Mouse (Mus musculus) lung, embryonic 16.5 days (tissue): ENCODE measurements around the gene Ddx59. TPM values are rescaled to one million over a fixed set of nuclear protein-coding genes. Genes with fewer than 3 reads are reported as not detected.

Experiments
- ATAC-seq: fragments of 200-750 bp; cut with Nextera tagmentation; 2 replicates; pipeline ENCODE4 v1.8.0; 2017; ENCODE audit warnings: low read depth, mild to moderate bottlenecking, moderate library complexity
- H3K27ac ChIP-seq: fragments of 300-500 bp; sonication (generic); 2 replicates; pipeline ENCODE4 v1.5.1; 2014; ENCODE audit warnings: mild to moderate bottlenecking, control low read depth, low read length
- H3K27me3 ChIP-seq: fragments of 300-500 bp; sonication (generic); 2 replicates; pipeline ENCODE4 v1.6.1; 2014; ENCODE audit warnings: low read depth, low read length, mixed read lengths; ENCODE audit not compliant: control insufficient read depth, insufficient read depth
- H3K36me3 ChIP-seq: fragments of 300-500 bp; sonication (generic); 2 replicates; pipeline ENCODE4 v1.6.1; 2014; ENCODE audit warnings: low read length; ENCODE audit not compliant: control insufficient read depth, insufficient read depth
- H3K4me1 ChIP-seq: fragments of 300-500 bp; sonication (generic); replicated peaks from 2 replicates; pipeline ENCODE4 v1.6.1; 2014; ENCODE audit warnings: low read length, mixed read lengths; ENCODE audit not compliant: control insufficient read depth, insufficient read depth
- H3K4me2 ChIP-seq: fragments of 300-500 bp; sonication (generic); 2 replicates; pipeline ENCODE4 v1.6.1; 2014; ENCODE audit warnings: low read depth, low read length, control low read depth
- H3K4me3 ChIP-seq: fragments of 300-500 bp; sonication (generic); 2 replicates; pipeline ENCODE4 v1.5.1; 2014; ENCODE audit warnings: mild to moderate bottlenecking, low read length, control low read depth
- H3K9ac ChIP-seq: fragments of 300-500 bp; sonication (generic); 2 replicates; pipeline ENCODE4 v1.6.1; 2014; ENCODE audit warnings: low read length, control low read depth
- H3K9me3 ChIP-seq: fragments of 300-500 bp; sonication (generic); 2 replicates; pipeline ENCODE4 v1.6.1; 2016; ENCODE audit warnings: low read length; ENCODE audit not compliant: control insufficient read depth
- WGBS: fragments of 180-500 bp; shearing (Covaris S2); extraction: QIAGEN DNeasy Blood & Tissue Kit; methylation state at CpG from one replicate; pipeline ENCODE4 v1.1.7; 2014; 5-methylcytosine and 5-hydroxymethylcytosine counted together
- polyA plus RNA-seq: library from polyadenylated mRNA; unstranded; fragments of >200 nt; fragmentation: Nextera tagmentation; extraction: Ambion mirVana; gene quantifications from 2 replicates; pipeline ENCODE4 v1.2.1, GENCODE M21; 2015

The Ddx59 gene
- polyA plus RNA-seq, 1 experiment from 2014 or later, result 17.2 TPM

GRCm38 (mm10) chr1:136442809-136443208 is 27.7 kb downstream of the Ddx59 start:
- no peaks in the 10 kb centered on the region for H3K9me3 ChIP-seq
- no peaks in the 10 kb centered on the region for H3K27me3 ChIP-seq
- ATAC-seq, result no peak
- peaks cover 2% of the 10 kb centered on the region; the same call in 1 of the 2 replicates for H3K4me1 ChIP-seq
- H3K36me3 ChIP-seq, result peaks cover 2% of the 10 kb centered on the region; the same call in 1 of the 2 replicates
- H3K9ac ChIP-seq, result no peak overlapping the region
- H3K4me2 ChIP-seq, result no peak overlapping the region
- WGBS, result 39% methylated on average over 9 of the region's 9 CpGs
- H3K4me3 ChIP-seq, result no peak overlapping the region
- no peak overlapping the region for H3K27ac ChIP-seq

GRCm38 (mm10) chr1:136444555-136445255 is 29.6 kb downstream of the Ddx59 start:
- 64% methylated on average over 12 of the region's 12 CpGs for WGBS
- ATAC-seq, result no peak
- peaks cover 2% of the 10 kb centered on the region; the same call in 1 of the 2 replicates for H3K4me1 ChIP-seq

GRCm38 (mm10) chr1:136446933-136447332 is 31.9 kb downstream of the Ddx59 start:
- 66% methylated on average over 10 of the region's 10 CpGs for WGBS
- H3K27me3 ChIP-seq, result no peaks in the 10 kb centered on the region

More at GRCm38 (mm10) chr1:136444555-136445255, 29.6 kb downstream of the Ddx59 start:
- Histone ChIP-seq H3K36me3 (peaks cover 2% of the 10 kb centered on the region; the same call in 1 of the 2 replicates), H3K27ac (no peak overlapping the region), H3K4me3 (no peak overlapping the region), H3K9me3 (no peaks in the 10 kb centered on the region), H3K27me3 (no peaks in the 10 kb centered on the region), H3K4me2 (no peak overlapping the region), H3K9ac (no peak overlapping the region)

GRCm38 (mm10) chr1:136447338-136447737 is 32.3 kb downstream of the Ddx59 start:
- Histone ChIP-seq H3K36me3 (no peaks in the 10 kb centered on the region), H3K4me1 (peaks cover 2% of the 10 kb centered on the region; the same call in 1 of the 2 replicates), H3K4me3 (no peak overlapping the region), H3K27me3 (no peaks in the 10 kb centered on the region), H3K9me3 (no peaks in the 10 kb centered on the region), H3K27ac (no peak overlapping the region), H3K4me2 (no peak overlapping the region), H3K9ac (no peak overlapping the region)
- WGBS, result 34% methylated on average over 4 of the region's 4 CpGs
- ATAC-seq, result no peak

More at GRCm38 (mm10) chr1:136446933-136447332, 31.9 kb downstream of the Ddx59 start:
- no peak overlapping the region for H3K4me3 ChIP-seq
- no peak overlapping the region for H3K4me2 ChIP-seq
- no peak overlapping the region for H3K9ac ChIP-seq
- ATAC-seq, result no peak
- H3K36me3 ChIP-seq, result no peaks in the 10 kb centered on the region
- H3K9me3 ChIP-seq, result no peaks in the 10 kb centered on the region
- peaks cover 2% of the 10 kb centered on the region; the same call in 1 of the 2 replicates for H3K4me1 ChIP-seq
- no peak overlapping the region for H3K27ac ChIP-seq

GRCm38 (mm10) chr1:136449541-136449940 is 34.5 kb downstream of the Ddx59 start:
- Histone ChIP-seq H3K9ac (no peak overlapping the region), H3K27ac (no peak overlapping the region), H3K9me3 (no peaks in the 10 kb centered on the region), H3K36me3 (no peaks in the 10 kb centered on the region), H3K4me3 (no peak overlapping the region), H3K27me3 (no peaks in the 10 kb centered on the region), H3K4me1 (no peaks in the 10 kb centered on the region; the same call in 1 of the 2 replicates), H3K4me2 (no peak overlapping the region)
- ATAC-seq, result no peak
- 90% methylated on average over 6 of the region's 6 CpGs for WGBS

- WGBS, result 69% methylated on average over 5 of the region's 5 CpGs
- Histone ChIP-seq H3K36me3 (no peaks in the 10 kb centered on the region), H3K4me3 (no peak overlapping the region), H3K27me3 (no peaks in the 10 kb centered on the region), H3K4me2 (no peak overlapping the region), H3K9ac (no peak overlapping the region), H3K4me1 (no peaks in the 10 kb centered on the region), H3K27ac (no peak overlapping the region), H3K9me3 (no peaks in the 10 kb centered on the region)
- no peak for ATAC-seq
Measured at GRCm38 (mm10) chr1:136450206-136450605, 35.1 kb downstream of the Ddx59 start.

GRCm38 (mm10) chr1:136452421-136452820 is 37.4 kb downstream of the Ddx59 start:
- no peak for ATAC-seq
- no peak overlapping the region for H3K27ac ChIP-seq
- no peak overlapping the region for H3K4me3 ChIP-seq
- no peaks in the 10 kb centered on the region for H3K36me3 ChIP-seq
- no peak overlapping the region for H3K9ac ChIP-seq
- no peaks in the 10 kb centered on the region for H3K9me3 ChIP-seq
- no peaks in the 10 kb centered on the region for H3K27me3 ChIP-seq
- 68% methylated on average over 5 of the region's 5 CpGs for WGBS
- no peaks in the 10 kb centered on the region for H3K4me1 ChIP-seq
- H3K4me2 ChIP-seq, result no peak overlapping the region

- WGBS, result 70% methylated on average over 17 of the region's 17 CpGs
Measured at GRCm38 (mm10) chr1:136455756-136456585, 40.9 kb downstream of the Ddx59 start.

GRCm38 (mm10) chr1:136456741-136457140 is 41.7 kb downstream of the Ddx59 start:
- no peaks in the 10 kb centered on the region for H3K27me3 ChIP-seq
- ATAC-seq, result no peak
- no peak overlapping the region for H3K27ac ChIP-seq
- H3K9me3 ChIP-seq, result no peaks in the 10 kb centered on the region
- H3K4me1 ChIP-seq, result no peaks in the 10 kb centered on the region
- 64% methylated on average over 6 of the region's 6 CpGs for WGBS
- H3K4me3 ChIP-seq, result no peak overlapping the region
- H3K9ac ChIP-seq, result no peak overlapping the region
- H3K4me2 ChIP-seq, result no peak overlapping the region
- no peaks in the 10 kb centered on the region for H3K36me3 ChIP-seq

More at GRCm38 (mm10) chr1:136455756-136456585, 40.9 kb downstream of the Ddx59 start:
- no peaks in the 10 kb centered on the region for H3K36me3 ChIP-seq
- ATAC-seq, result 0 out of 2 replicates have a peak, but pooled peaks have one; percentile 7
- no peaks in the 10 kb centered on the region for H3K27me3 ChIP-seq
- H3K9me3 ChIP-seq, result no peaks in the 10 kb centered on the region
- no peak overlapping the region for H3K9ac ChIP-seq
- H3K27ac ChIP-seq, result no peak overlapping the region
- H3K4me2 ChIP-seq, result no peak overlapping the region
- H3K4me3 ChIP-seq, result no peak overlapping the region
- no peaks in the 10 kb centered on the region for H3K4me1 ChIP-seq
